Mouse (Mus musculus): ENCODE data around the gene 4930558C23Rik. TPM values are rescaled to one million over a fixed set of nuclear protein-coding genes. Genes with fewer than 3 reads are reported as not detected.
"Not testable (repeated sequence)": the region's sequence is repeated elsewhere in the genome, so short reads cannot be mapped to it uniquely, and the experiment has no call there.

Gene 4930558C23Rik
- polyA plus RNA-seq (2015; fragmentation: Nextera tagmentation; extraction: Ambion mirVana): not detected in 2 replicates

DNA sequence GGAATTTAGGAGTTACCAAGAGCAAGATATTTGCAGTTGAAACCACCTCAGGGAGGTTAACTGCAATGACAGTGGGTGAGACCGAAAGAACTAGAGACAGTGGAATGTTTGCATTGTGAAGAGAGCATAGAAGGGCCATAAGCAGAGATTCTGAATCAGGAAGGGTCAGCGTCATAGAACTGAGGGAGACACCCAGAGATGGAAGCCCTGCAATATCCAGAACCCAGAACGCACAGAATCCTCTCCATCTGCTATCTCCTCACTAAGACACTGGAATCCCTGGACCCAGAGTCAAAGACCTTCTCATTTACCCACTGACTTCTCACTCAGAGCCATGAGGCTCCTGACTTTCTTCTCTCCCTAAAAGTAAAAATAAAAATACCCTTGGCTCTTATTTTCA is at the start of gene 4930558C23Rik:
Gene 4930558C23Rik, minus strand, starts transcription at position 101 of the 400 bp plus-strand sequence.
- Histone ChIP-seq H3K9ac (no peak within 1 kb of the TSS), H3K27me3 (no peaks in the 10 kb centered on the region), H3K36me3 (ENCODE audit: poor library complexity, severe bottlenecking) (no peaks in the 10 kb centered on the region), H3K4me2 (no peak within 1 kb of the TSS), H3K27ac (no peak within 1 kb of the TSS), H3K9me3 (replicated peaks) (no peaks in the 10 kb centered on the region), H3K4me3 (no peak within 1 kb of the TSS), H3K4me1 (no peaks in the 10 kb centered on the region)
- ATAC-seq: no peak
- WGBS: 96% methylated on average over 3 of the region's 3 CpGs

DNA sequence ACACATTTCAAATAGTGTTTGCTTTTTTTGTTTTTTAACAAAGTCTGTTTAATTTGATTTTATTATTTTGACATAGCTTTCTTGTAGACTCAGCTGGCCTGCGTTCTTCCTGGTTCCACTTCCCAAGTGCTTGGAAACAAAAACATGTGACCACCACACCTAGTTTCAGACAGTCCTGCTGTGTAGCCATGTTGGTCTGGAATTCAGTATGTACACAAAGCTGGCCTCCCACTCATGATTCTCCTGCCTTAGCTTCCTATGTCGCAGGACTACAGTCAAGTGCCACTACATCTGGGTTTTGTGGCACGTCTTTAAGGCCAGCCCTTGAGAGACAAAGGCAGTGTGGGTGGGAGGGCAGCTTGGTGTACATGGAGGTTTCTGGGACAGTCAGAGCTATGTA is 48.3 kb upstream of the 4930558C23Rik start:
- H3K4me2 ChIP-seq: no peak overlapping the region
- no peaks in the 10 kb centered on the region for H3K4me1 ChIP-seq
- H3K27ac ChIP-seq: no peak overlapping the region
- no peaks in the 10 kb centered on the region for H3K27me3 ChIP-seq
- no peak for ATAC-seq
- no peak overlapping the region for H3K9ac ChIP-seq
- no peak overlapping the region for H3K4me3 ChIP-seq
- 92% methylated on average over 3 of the region's 3 CpGs for WGBS
- H3K36me3 ChIP-seq (ENCODE audit: poor library complexity, severe bottlenecking): peaks cover 40% of the 10 kb centered on the region
- H3K9me3 ChIP-seq (replicated peaks): no peaks in the 10 kb centered on the region

DNA sequence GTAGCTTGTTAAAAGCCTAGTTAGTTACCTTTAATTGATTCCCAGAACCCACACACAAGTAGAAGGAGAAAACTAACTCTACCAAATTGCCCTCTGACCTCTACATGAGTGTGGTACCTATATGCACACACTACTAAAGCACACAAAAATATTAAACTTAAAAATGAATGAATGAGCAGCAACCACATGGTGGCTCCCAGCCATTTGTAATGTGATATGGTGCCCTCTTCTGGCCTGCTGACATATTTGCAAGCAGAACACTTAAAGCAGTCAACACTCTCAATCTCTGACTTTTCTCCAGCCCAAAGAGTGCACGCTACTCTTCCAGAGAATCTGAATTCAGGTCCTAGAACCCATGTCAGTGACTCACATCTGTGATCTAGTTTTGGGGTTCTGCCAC is 47.8 kb upstream of the 4930558C23Rik start:
- no peak overlapping the region for H3K4me3 ChIP-seq
- 61% methylated on average over 1 of the region's 1 CpGs for WGBS
- H3K4me2 ChIP-seq: no peak overlapping the region
- H3K4me1 ChIP-seq: no peaks in the 10 kb centered on the region
- ATAC-seq: no peak
- H3K27me3 ChIP-seq: no peaks in the 10 kb centered on the region
- H3K9ac ChIP-seq: no peak overlapping the region
- no peak overlapping the region for H3K27ac ChIP-seq
- peaks cover 40% of the 10 kb centered on the region for H3K36me3 ChIP-seq (ENCODE audit: poor library complexity, severe bottlenecking)
- H3K9me3 ChIP-seq (replicated peaks): no peaks in the 10 kb centered on the region

DNA sequence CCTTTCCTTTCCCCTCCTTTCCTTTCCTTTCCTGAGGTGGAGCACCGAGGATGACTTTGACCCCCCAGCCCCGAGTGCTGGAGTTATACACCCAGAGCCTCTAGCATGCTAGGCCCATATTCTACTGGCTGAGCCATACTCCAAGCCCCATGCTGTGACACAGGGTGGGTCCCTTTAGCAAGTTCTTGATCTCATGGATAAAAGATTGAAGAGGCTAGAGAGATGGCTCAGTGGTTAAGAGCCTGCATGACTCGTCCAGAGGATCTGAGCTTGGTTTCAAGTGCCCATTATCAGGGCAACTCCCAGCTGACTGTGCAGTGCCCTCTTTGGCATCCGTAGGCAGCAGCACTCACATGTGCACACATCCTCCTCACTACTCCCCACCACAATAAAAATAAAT is 42.7 kb upstream of the 4930558C23Rik start:
- Histone ChIP-seq H3K27ac (no peak overlapping the region), H3K9ac (no peak overlapping the region), H3K4me2 (no peak overlapping the region), H3K4me1 (no peaks in the 10 kb centered on the region), H3K27me3 (no peaks in the 10 kb centered on the region), H3K4me3 (no peak overlapping the region), H3K36me3 (ENCODE audit: poor library complexity, severe bottlenecking) (peaks cover 9% of the 10 kb centered on the region), H3K9me3 (replicated peaks) (no peaks in the 10 kb centered on the region)
- WGBS: 87% methylated on average over 4 of the region's 4 CpGs
- no peak for ATAC-seq

DNA sequence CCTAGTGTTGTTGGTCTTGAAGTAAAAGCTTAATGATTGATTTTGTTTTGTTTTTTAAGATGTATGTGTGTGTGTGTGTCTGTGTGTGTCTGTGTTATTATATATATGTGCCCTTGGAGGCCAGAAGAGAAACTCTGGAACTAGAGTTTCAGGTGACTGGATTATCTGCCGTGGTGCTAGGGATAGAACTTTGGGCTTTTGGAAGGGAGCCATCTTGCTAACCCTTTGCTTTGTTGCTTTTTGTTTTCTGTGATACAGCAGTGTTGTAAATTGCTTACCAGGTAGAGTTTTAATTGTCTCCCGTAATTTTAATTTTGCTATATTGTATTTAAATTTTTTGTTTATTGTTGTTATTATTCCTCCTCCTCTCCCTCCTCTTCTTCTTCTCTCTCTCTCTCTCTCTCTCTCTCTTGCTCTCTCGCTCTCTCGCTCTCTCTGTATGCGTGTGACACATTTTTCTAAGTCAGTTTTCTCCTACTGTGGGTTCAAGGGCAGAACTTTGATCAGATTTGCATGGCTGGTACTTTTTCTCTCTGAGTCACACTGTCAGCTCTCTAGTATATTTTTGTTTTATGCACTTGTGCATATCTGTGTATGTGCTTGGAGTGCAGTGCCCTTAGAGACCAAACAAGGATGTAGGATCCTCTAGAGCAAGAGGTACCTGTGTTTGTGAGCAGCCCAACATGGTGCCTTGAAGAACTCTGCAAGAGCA is 39.9 kb upstream of the 4930558C23Rik start:
- peaks cover 16% of the 10 kb centered on the region for H3K36me3 ChIP-seq (ENCODE audit: poor library complexity, severe bottlenecking)
- ATAC-seq: no peak
- 89% methylated on average over 5 of the region's 5 CpGs for WGBS

DNA sequence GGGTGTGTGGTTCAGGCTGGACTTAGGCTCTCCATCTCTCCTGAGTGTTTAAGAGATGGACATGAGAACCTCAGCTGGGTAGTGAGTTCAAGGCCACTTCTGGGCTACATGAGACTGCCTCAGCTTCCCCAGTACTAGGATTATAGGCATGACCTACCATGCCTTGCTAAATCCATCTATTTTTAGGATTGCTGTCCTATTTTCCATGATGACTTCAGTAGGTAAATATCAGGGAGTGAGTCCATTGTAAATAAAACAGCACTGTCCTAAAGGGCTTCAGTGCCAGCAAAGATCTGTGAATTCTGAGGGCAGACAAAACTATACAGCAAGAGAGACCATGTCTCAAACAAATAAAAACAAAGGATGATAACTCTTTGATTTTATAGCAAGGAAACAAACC is 37.0 kb upstream of the 4930558C23Rik start:
- Histone ChIP-seq H3K36me3 (ENCODE audit: poor library complexity, severe bottlenecking) (peaks cover 20% of the 10 kb centered on the region), H3K4me3 (no peak overlapping the region), H3K4me1 (peaks cover 18% of the 10 kb centered on the region), H3K27ac (no peak overlapping the region), H3K9ac (no peak overlapping the region), H3K4me2 (no peak overlapping the region), H3K9me3 (replicated peaks) (no peaks in the 10 kb centered on the region), H3K27me3 (no peaks in the 10 kb centered on the region)
- no peak for ATAC-seq

More for the DNA sequence above, 39.9 kb upstream of the 4930558C23Rik start:
- H3K4me1 ChIP-seq: no peaks in the 10 kb centered on the region
- no peaks in the 10 kb centered on the region for H3K27me3 ChIP-seq
- H3K4me3 ChIP-seq: no peak overlapping the region
- H3K27ac ChIP-seq: no peak overlapping the region
- no peak overlapping the region for H3K4me2 ChIP-seq
- no peaks in the 10 kb centered on the region for H3K9me3 ChIP-seq (replicated peaks)
- no peak overlapping the region for H3K9ac ChIP-seq

DNA sequence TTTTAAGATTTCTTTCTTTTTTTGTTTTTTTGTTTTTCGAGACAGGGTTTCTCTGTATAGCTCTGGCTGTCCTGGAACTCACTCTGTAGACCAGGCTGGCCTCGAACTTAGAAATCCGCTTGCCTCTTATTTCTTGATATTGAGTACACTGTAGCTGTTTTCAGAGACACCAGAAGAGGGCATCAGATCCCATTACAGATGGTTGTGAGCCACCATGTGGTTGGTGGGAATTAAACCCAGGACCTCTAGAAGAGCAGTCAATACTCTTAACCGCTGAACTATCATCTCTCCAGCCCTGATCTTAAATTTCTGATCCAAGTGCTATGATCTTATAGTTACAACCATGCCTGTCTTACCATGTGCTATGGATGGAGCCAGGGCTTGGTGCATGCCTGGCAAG is 36.0 kb upstream of the 4930558C23Rik start:
- H3K27me3 ChIP-seq; H3K4me3 ChIP-seq; ATAC-seq; H3K27ac ChIP-seq; H3K9ac ChIP-seq; H3K9me3 ChIP-seq (replicated peaks); H3K4me2 ChIP-seq: not testable (repeated sequence)
- H3K36me3 ChIP-seq (ENCODE audit: poor library complexity, severe bottlenecking): peaks cover 17% of the 10 kb centered on the region
- H3K4me1 ChIP-seq: peaks cover 18% of the 10 kb centered on the region
- WGBS: 96% methylated on average over 4 of the region's 4 CpGs

DNA sequence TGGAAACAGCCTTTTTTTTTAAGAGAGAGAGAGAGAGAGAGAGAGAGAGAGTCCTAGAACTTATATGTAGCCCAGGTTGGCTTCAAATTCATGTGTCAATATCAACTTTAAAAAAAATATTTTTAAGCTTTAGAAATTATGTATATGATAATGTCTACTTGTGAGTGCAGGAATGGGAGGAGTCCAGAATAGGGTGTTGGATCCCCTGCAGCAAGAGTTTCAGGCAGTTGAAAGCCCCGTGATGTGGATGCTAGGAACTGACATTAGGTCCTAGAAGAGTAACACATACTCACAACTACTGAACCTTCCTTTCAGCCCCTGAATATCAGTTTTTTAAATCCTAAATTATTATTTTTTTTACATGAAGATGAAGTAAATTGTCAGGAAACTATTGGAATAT is 32.9 kb upstream of the 4930558C23Rik start:
- peak overlapping the region; percentile 91; the same call in 1 of the 2 replicates for H3K4me3 ChIP-seq
- WGBS: 69% methylated on average over 1 of the region's 1 CpGs
- H3K27ac ChIP-seq: no peak overlapping the region
- no peak overlapping the region for H3K9ac ChIP-seq
- no peaks in the 10 kb centered on the region for H3K9me3 ChIP-seq (replicated peaks)
- peak overlapping the region; percentile 77 for H3K4me2 ChIP-seq
- H3K36me3 ChIP-seq (ENCODE audit: poor library complexity, severe bottlenecking): peaks cover 17% of the 10 kb centered on the region
- H3K27me3 ChIP-seq: no peaks in the 10 kb centered on the region
- peaks cover 18% of the 10 kb centered on the region for H3K4me1 ChIP-seq
- ATAC-seq: no peak

DNA sequence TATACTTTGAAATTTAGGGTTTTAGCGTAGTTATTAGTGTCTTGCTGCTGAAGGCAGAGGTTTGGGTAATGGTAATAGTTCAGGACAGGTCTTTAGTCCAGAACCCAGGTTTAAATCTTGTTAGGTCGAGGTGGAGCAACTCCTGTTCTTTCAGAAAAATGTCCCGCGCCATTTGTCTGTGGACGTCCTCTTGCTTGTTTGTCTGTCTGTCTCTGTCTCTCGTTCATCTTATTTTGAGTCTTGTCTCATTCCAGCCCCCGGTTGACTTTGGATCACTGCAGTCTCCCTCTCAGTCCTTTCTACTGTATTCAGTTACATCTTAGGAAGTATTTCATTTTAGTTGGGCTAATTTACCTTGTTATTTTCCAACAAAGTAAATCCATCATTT is 32.3 kb upstream of the 4930558C23Rik start:
- Histone ChIP-seq H3K4me3 (peak overlapping the region; percentile 91), H3K9ac (peak overlapping the region; percentile 83), H3K27me3 (no peaks in the 10 kb centered on the region), H3K4me1 (peaks cover 18% of the 10 kb centered on the region), H3K27ac (peak overlapping the region; percentile 78; the same call in 1 of the 2 replicates), H3K9me3 (replicated peaks) (no peaks in the 10 kb centered on the region), H3K36me3 (ENCODE audit: poor library complexity, severe bottlenecking) (peaks cover 17% of the 10 kb centered on the region), H3K4me2 (peak overlapping the region; percentile 77)
- no peak for ATAC-seq
- 3% methylated on average over 7 of the region's 7 CpGs for WGBS

DNA sequence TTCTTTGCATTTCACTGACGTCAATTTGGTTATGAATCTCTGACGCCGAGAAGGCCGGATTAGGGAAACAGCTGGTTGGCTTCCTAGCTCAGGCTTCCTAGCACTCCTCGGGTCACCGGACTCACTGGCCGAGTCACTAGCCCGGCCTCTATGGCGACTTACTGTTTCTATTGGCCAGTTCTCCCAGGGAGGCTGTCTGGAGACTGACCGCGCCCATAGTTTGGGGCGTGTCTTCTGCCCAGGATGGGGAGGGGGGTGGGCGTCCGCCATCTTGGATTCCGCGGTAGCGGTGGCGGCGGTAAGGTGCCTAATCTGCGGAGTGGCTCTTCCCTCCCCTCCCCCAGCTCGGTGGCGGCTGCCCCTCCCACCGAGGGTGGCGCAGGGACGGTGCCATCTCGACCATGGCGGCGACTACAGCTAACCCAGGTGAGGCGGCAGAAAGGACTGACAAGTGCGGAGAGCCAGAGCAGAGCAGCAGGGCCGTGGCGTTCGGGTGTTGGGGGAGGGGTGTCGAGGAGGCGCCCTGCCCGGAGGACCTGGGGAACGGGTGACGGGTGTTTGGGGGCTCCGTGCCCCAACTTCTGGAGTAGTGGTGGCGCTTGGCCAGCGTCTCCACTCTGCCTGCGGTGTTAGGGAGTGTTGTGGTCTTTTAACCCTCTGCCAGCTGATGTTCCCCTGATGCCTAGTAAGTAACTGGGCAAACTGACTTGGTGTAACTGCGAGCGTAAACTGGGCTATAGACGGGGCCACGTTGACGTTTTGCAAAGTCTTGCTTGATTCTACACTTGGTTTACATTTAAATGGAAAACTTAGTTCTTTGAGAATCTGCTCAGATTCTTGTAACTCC is 31.7 kb upstream of the 4930558C23Rik start, which contains the start of gene Arnt:
Gene Arnt, plus strand, starts transcription at position 253 of the 847 bp plus-strand sequence.
- Histone ChIP-seq H3K4me3 (peak within 1 kb of the TSS; percentile 91), H3K4me1 (peaks cover 18% of the 10 kb centered on the region), H3K36me3 (ENCODE audit: poor library complexity, severe bottlenecking) (peaks cover 17% of the 10 kb centered on the region), H3K9ac (peak within 1 kb of the TSS; percentile 83), H3K27ac (peak within 1 kb of the TSS; percentile 78), H3K9me3 (replicated peaks) (no peaks in the 10 kb centered on the region), H3K4me2 (peak within 1 kb of the TSS; percentile 77), H3K27me3 (no peaks in the 10 kb centered on the region)
- WGBS: under 1% methylated on average over 47 of the region's 47 CpGs
- ATAC-seq: peak; percentile 99

DNA sequence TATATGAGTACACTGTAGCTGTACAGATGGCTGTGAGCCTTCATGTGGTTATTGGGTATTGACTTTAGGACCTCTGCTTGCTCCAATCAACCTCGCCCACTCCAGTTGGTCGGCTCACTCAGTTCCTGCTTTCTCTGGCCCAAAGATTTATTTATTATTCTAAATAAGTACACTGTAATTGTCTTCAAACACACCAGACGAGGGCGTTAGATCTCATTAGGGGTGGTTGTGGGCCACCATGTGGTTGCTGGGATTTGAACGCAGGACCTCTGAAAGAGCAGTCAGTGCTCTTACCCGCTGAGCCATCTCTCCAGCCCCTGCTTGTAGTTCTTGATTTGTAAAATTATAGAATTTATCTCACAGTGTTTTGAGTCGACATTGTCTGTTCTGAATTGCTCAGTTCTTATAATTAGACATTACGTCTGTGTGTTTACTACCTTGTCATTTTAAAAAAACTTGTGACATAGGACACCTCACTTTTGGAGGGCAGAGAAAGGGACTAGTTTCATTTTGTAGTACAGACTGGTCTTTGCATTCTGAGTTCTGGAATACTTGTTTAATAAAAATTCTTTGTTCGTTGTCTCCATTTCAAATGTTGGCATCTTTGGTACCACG is 30.8 kb upstream of the 4930558C23Rik start:
- no peak overlapping the region for H3K9ac ChIP-seq
- ATAC-seq: no peak
- H3K27ac ChIP-seq: no peak overlapping the region

DNA sequence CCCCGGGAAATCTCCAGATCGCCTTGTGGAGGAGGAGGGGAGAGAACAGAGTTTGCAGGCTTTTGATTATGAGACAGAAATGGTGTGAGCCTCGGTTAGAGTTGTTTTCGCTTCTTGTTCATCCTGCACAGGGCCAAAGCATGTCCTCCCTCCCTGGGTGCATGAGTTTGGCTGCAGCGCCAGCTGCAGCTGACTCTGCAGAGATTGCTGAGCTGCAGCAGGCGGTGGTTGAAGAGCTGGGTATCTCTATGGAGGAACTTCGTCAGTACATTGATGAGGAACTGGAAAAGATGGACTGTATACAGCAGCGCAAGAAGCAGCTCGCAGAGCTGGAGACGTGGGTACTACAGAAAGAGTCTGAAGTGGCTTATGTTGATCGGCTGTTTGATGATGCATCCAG is 25.8 kb upstream of the 4930558C23Rik start:
- WGBS: 66% methylated on average over 4 of the region's 11 CpGs

More for the DNA sequence above, 30.8 kb upstream of the 4930558C23Rik start:
- H3K9me3 ChIP-seq (replicated peaks): no peaks in the 10 kb centered on the region
- peak overlapping the region; percentile 91 for H3K4me3 ChIP-seq
- H3K4me1 ChIP-seq: peaks cover 18% of the 10 kb centered on the region
- H3K27me3 ChIP-seq: no peaks in the 10 kb centered on the region
- H3K36me3 ChIP-seq (ENCODE audit: poor library complexity, severe bottlenecking): peaks cover 11% of the 10 kb centered on the region
- peak overlapping the region; percentile 77 for H3K4me2 ChIP-seq
- 77% methylated on average over 10 of the region's 10 CpGs for WGBS

More for the DNA sequence above, 25.8 kb upstream of the 4930558C23Rik start:
- not testable (repeated sequence) for H3K27ac ChIP-seq; H3K4me1 ChIP-seq; H3K36me3 ChIP-seq (ENCODE audit: poor library complexity, severe bottlenecking); ATAC-seq; H3K9me3 ChIP-seq (replicated peaks); H3K27me3 ChIP-seq; H3K4me3 ChIP-seq; H3K9ac ChIP-seq; H3K4me2 ChIP-seq

Measured in forebrain, embryonic 13.5 days (tissue).